Mouse (Mus musculus) telencephalon, adult 2 months (tissue): ENCODE results near the gene Pdia5.
A peak's percentile ranks its signal among the peaks of the same experiment; 100 is the strongest.

Source experiments
- DNase-seq: peaks from one replicate; pipeline ENCODE4 v3.0.0-alpha.2; 2011; ENCODE audit warnings: low read depth, low spot score

Gene Pdia5

DNA sequence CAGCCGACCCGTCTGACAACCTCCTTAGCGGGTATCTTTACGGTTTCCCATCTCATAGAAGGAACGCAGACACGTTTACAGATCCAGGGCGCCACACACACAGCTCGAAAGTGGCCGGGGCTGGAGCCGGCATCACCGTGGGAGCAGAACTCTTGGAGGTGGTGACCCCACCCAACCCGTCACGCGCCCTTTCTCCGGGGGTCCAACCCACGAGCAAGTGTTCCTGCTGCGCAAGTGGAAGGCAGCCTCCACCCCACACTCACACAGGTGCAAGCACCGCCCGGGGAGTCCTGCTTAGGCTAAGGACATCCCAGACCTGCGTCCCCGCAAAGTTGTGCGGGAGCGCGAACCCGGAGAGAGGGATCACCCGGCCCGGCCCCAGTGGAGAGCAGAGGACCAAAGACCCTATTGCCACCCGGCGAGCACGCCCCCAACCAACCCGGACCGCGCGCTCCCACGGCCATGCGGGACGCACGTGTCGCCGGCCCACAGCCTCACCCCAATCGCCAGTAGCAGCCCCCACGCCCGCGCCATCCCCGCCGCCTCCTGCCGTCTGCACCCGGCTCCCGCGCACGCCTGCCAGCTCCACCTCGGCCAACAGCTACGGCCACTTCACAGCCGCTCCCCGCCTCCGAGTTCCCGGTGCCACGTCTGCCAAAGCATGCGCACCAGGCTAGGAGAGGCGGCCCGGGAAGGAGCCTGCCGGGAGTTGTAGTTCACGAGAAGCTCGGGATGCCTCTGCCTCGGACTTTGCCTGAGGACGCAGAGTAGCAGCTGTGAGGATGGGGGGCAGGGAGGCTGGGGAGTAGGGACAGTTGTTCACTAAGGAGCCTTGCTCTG lies at the start of gene Pdia5:
Gene Pdia5, minus strand, starts transcription at position 643 of the 840 bp plus-strand sequence.
- peak; percentile 58 for DNase-seq

DNA sequence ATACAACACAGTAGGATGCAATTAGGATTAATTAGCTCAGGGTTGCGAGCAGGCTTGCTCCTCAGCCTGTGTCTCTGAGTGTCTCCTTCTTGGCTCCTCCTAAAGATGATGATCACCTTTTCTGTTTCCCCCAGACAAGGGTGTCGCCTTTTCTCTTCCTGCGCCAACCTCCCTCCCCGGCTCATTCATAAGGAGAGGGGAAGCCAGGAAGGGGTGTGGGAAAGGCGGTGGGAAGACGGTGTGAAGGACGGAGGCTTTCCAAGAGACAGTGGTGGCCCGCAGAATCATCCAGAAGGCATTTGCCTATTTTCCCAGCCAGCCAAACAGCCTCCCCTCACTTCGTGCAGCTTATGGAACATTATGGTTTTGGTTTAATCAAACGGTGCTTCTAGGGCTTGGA lies 48.4 kb upstream of the Pdia5 start:
- no peak for DNase-seq

- DNase-seq: no peak
Observed at GRCm38 (mm10) chr16:35537651-35538050, 47.0 kb upstream of the Pdia5 start.

DNA sequence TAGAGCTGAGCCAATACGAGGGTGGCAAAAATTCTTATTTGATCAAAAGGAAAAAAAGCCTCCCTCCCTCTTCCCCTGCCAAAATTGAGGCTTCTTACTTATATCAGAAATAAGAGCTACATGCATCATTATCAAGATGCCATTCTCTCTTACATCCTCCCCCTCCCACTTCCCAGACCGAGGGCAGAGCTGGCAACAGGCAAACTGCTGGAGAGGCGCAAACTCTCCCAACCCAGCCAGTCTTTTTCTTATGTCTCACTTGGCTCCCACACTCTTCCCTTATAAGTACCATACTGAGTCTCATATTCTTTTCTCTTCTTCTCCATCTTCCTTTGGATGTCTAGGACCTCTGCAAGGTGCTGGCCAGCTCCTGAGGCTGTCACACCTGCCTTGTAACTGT lies 44.0 kb upstream of the Pdia5 start:
- no peak for DNase-seq

DNA sequence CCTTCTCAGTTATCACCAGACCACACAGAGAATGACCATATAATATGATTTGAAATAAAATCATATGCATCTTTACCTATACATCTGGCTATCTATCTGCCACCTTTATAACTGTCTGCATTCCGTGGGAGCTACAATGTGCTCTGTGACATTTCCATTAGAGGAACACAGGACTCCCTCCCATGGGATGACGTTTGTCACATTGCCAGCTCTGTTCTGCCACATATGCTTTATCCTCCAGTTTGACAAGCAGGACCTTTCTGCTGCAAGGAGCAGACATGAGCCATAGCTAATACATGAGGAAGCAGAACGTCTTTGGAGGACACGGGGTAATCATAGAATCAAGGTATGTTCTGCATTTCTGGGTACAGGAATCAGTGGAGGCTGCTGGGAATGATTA lies 33.5 kb upstream of the Pdia5 start:
- no peak for DNase-seq

GRCm38 (mm10) chr16:35519245-35519644 lies 28.6 kb upstream of the Pdia5 start:
- DNase-seq: no peak

DNA sequence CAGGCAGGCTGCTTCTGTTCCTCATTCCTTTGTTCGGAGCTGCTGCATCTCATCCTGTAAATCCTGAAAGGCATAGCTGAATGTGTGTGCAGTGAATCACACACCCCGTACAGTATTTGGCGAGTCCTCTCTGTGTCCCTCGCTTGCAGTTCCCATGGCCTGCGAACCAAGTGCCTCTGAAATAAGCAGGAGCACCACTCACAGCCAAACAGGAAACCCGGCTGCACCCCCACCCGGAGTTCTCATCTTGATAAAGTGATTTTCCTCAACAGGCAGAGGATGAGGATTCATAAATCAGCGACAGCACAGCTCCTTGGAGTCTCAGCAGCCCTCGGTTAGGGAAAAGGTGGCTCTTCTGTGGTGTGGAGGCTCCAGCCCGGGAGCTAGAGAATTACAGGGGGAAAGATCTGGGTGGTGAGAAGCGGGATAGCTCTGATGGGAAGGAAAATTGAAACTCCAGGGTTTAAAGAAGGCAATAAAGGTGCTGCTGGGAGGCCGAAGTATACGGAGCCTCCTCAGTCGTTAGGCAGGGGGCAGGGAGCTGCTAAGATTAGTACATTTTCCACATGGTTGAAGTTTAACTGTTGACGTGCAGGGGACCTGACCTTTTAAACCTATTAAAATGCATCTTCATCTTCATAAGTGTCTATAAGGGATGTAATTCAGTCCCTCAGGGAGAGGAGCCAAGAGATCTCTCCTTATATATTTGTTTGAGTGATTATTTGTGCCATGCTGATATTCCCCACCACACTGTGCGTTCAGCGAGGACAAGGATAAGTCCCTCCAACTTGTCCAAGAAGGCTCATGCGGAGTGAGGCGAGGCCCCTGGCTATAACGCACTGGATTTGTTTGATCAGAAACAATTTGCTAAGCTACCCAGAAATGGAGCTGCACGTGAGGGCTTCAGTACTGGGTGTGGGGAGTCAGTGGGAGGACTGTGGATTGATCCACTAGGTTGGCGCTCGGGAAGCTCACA lies 27.6 kb upstream of the Pdia5 start:
- DNase-seq: no peak

DNA sequence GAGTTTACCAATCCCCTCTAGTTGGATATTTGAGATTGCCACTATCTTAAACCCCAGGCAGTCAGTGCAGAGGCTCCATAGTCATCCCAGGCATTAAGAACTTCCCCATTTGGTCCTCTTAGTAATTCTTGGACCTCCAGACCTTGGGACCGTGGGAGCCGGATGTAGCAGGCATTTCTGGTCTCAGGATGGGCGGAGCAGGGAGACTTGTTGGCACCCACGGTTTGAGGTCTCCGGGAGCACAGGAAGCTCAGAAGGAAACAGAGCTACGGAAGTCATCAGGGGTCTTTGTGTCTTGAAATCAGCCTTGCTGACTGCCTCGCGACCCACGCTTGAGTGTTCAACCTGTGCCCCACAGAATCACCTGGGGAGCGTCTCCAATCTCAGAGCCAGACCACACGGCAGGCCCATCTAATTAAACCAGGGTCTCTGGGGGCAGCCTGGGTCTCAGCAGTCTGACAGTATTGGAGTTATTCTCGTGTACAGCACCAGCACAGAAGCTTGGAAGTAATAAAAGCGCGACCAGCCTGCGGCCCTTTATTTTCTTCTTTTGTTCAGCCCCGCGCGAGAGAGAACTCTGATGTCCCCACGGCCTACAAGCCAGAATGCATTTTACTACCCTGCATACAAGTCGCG lies 25.4 kb upstream of the Pdia5 start:
- no peak for DNase-seq

GRCm38 (mm10) chr16:35509331-35510070 lies 18.8 kb upstream of the Pdia5 start:
- DNase-seq: no peak

DNA sequence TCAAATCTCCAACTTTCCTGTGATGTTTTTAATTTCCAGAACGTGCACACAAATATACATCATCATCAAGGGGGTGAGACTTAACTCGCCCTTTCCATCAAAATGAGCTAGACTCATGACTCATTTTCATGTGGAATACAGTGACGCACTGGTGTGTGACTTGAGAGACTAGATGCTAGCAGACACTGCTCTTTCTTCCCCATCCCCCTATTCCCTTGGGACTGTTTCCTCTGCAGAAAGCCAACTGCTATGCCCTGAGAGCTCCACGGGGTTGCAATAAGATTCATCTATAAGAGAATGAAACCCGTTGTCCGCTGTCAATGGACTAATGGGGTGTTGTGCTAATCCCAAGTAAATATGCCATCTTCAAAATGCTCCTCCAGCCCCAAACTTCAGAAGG lies 17.9 kb upstream of the Pdia5 start:
- no peak for DNase-seq

DNA sequence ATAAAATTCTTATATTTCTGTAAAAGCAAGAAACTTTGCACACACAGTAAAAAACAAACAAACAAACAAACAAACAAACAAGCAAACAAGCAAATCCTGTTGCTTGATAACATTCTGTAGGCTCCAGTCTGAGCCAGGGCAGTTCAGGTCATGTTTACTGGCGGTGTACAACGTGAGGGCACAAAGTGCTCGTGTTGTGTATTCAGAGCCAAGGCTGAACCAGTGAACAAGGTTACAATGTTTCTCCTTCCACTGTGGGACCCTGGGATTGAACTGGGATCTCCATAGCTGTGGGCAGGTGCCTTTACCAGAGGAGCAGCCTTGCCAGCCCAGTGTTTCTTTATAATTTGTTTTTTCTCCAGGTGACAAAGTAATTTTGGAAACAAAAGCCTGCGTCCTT lies 15.1 kb upstream of the Pdia5 start:
- DNase-seq: no peak

GRCm38 (mm10) chr16:35504266-35504665 lies 13.6 kb upstream of the Pdia5 start:
- no peak for DNase-seq

GRCm38 (mm10) chr16:35502456-35502855 lies 11.8 kb upstream of the Pdia5 start:
- no peak for DNase-seq

DNA sequence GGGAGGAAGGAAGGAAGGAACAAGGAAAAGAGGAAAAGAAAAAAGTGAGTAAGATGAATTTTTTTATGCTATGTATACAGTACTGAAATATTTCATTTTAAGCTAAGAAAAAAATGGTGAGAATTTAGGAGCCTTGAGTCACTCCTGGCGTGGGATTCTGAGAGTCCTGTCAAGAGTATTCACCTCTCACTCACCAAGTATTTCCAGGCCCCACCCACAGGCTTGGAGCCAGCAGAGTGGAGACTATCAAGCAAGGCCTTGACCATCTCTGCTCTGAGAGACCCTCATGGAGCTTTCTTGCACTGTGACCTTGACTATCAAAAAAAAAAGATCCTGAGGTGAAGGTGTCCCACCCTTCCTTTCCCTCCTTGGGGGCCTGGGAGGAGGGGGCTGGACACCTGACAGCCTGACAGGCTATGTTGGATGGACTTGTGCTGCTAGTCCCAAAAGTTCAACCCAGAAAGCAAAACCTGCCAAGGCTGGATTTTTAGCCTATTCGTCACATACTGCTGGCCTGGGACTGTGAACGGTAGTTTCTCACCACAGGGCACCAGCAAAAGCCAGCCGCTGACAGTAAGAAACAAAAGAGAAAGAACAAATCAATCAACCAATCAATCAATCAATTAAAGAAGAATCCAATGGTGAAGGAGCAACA lies 10.6 kb upstream of the Pdia5 start:
- DNase-seq: no peak

- DNase-seq: no peak
Observed at GRCm38 (mm10) chr16:35500342-35500741, 9.7 kb upstream of the Pdia5 start.

GRCm38 (mm10) chr16:35489793-35490192 lies 880 bp downstream of the Pdia5 start:
- no peak for DNase-seq

- no peak for DNase-seq
Observed at GRCm38 (mm10) chr16:35489066-35489718, 1.5 kb downstream of the Pdia5 start.

- DNase-seq: no peak
Observed at GRCm38 (mm10) chr16:35487776-35488175, 2.9 kb downstream of the Pdia5 start.

- no peak for DNase-seq
Observed at GRCm38 (mm10) chr16:35487056-35487455, 3.6 kb downstream of the Pdia5 start.

DNA sequence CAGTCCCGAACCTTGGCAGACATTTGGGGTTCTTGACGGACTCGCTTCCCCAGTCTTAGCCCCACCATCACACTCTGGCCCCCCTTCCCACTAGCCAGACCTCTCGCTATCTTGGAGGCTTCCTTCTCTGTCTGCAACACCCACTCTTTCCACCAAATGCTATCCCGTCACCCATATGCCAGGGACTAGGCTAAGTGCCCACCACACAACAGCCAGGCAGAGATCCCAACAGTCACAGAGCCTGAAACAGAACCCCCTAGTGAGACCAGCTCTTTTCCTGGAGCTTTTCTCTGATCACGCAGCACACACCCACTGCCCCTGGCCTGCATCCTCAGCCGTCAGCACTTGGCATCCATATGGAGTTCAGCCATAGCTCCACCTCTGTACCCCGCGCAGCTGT lies 5.0 kb downstream of the Pdia5 start:
- peak; percentile 31 for DNase-seq
